Mouse (Mus musculus) embryonic facial prominence, embryonic 11.5 days (tissue): ENCODE data around the gene Pip5kl1. TPM values are rescaled to one million over a fixed set of nuclear protein-coding genes. Genes with fewer than 3 reads are reported as not detected.

Source experiments
- ATAC-seq: fragments of 200-750 bp; cut with Nextera tagmentation; replicated peaks from 2 replicates; pipeline ENCODE4 v1.8.0; 2017; ENCODE audit warnings: low read depth; ENCODE audit not compliant: insufficient number of reproducible peaks, low FRiP score, low TSS enrichment
- DNase-seq: peaks from one replicate; pipeline ENCODE4 v3.0.0-alpha.2; 2015; ENCODE audit warnings: low spot score
- H3K27ac ChIP-seq: fragments of 300-500 bp; sonication (generic); replicated peaks from 2 replicates; pipeline ENCODE4 v1.5.1; 2014; ENCODE audit warnings: mild to moderate bottlenecking, low read depth, low read length, control low read depth
- H3K27me3 ChIP-seq: fragments of 300-500 bp; sonication (generic); 2 replicates; pipeline ENCODE4 v1.6.1; 2014; ENCODE audit warnings: mild to moderate bottlenecking, low read length, moderate library complexity, mixed read lengths; ENCODE audit not compliant: control insufficient read depth, insufficient read depth
- H3K36me3 ChIP-seq: fragments of 300-500 bp; sonication (generic); replicated peaks from 2 replicates; pipeline ENCODE4 v1.6.1; 2014; ENCODE audit warnings: low read depth, mild to moderate bottlenecking, low read length, moderate library complexity, mixed read lengths; ENCODE audit not compliant: control insufficient read depth, insufficient read depth
- H3K4me1 ChIP-seq: fragments of 300-500 bp; sonication (generic); 2 replicates; pipeline ENCODE4 v1.6.1; 2014; ENCODE audit warnings: low read length, mixed read lengths; ENCODE audit not compliant: control insufficient read depth, insufficient read depth
- H3K4me2 ChIP-seq: fragments of 300-500 bp; sonication (generic); 2 replicates; pipeline ENCODE4 v1.6.1; 2014; ENCODE audit warnings: low read depth, mild to moderate bottlenecking, control low read depth, low read length, moderate library complexity
- H3K4me3 ChIP-seq: fragments of 300-500 bp; sonication (generic); 2 replicates; pipeline ENCODE4 v1.5.1; 2014; ENCODE audit warnings: low read depth, low read length, control low read depth
- H3K9ac ChIP-seq: fragments of 300-500 bp; sonication (generic); replicated peaks from 2 replicates; pipeline ENCODE4 v1.6.1; 2014; ENCODE audit warnings: mild to moderate bottlenecking, control low read depth, low read length
- H3K9me3 ChIP-seq: fragments of 300-500 bp; sonication (generic); replicated peaks from 2 replicates; pipeline ENCODE4 v1.6.1; 2016; ENCODE audit warnings: mild to moderate bottlenecking, low read length, inconsistent platforms, mixed read lengths; ENCODE audit not compliant: control insufficient read depth
- WGBS: fragments of 180-500 bp; shearing (Covaris S2); extraction: QIAGEN DNeasy Blood & Tissue Kit; methylation state at CpG from one replicate; pipeline ENCODE4 v1.1.7; 2014; 5-methylcytosine and 5-hydroxymethylcytosine counted together
- polyA plus RNA-seq: library from polyadenylated mRNA; unstranded; fragments of >200 nt; fragmentation: Nextera tagmentation; extraction: Ambion mirVana; gene quantifications from 2 replicates; pipeline ENCODE4 v1.2.1, GENCODE M21; 2014

The Pip5kl1 gene
- polyA plus RNA-seq, 1 experiment from 2014 or later, result 3.3 TPM

DNA sequence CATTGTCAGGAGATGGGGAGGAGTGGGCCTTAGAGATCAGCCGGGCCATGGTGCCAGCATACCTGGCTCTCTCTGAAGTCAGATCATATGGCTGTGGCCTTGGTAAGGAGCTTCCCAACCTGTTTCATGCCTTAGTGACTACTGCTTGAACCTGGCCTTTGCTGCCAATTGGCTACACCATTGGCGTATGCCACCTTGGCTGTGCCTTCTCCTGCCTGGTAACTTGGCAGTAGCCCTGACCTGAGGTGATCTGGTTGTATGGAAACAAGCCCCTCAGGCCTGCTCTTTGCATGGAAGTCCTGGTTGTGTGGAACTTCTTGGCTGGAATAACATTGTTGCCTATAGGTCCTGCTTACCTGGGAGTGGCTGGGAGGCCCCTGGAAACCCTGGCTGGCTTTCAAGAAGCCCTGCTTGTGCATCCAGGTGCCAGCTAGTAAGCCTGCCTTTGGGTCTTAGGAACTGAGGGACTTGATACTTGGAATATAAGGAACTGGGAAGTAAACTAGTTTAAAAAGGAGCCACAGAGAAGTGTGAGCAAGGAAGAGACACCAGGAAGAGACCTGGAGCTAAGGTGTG lies 33.2 kb upstream of the Pip5kl1 start:
- DNase-seq, result no peak
- Histone ChIP-seq H3K4me1 (peaks cover 15% of the 10 kb centered on the region; the same call in 1 of the 2 replicates), H3K27ac (no peak overlapping the region), H3K4me2 (no peak overlapping the region), H3K27me3 (no peaks in the 10 kb centered on the region), H3K9ac (no peak overlapping the region), H3K36me3 (no peaks in the 10 kb centered on the region), H3K9me3 (no peaks in the 10 kb centered on the region), H3K4me3 (no peak overlapping the region)
- WGBS, result 88% methylated on average over 2 of the region's 2 CpGs
- ATAC-seq, result no peak

DNA sequence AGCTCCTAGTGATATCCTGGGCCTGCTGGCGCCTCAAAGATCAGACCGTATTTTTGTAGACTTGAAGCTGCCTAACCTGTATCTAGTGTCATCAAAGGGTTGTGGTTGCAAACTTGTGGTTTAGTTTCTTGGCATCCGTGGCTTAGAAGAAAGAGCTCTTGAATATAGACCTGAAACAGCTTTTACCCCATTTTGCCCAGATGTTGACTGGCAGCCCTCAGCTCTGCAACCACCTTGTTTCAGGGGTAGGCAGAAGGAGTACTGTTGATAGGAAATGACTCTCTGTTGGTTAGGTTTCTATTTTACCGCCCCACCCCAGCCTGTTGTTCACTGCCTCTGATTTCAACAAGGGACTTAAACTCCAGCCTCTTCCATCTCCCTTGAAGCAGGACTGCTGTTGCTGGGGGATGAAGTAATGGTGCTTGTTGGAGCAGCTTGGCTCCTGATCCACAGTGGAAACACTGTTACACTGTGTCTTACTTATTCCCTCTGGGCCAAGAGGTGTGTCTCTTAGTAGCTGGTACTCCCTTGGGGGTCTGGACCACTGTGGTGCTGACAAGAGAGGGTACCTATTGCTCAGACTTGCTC lies 32.5 kb upstream of the Pip5kl1 start:
- H3K27ac ChIP-seq, result no peak overlapping the region
- ATAC-seq (no peak), DNase-seq (no peak)
- peaks cover 15% of the 10 kb centered on the region; the same call in 1 of the 2 replicates for H3K4me1 ChIP-seq
- H3K27me3 ChIP-seq, result no peaks in the 10 kb centered on the region
- no peak overlapping the region for H3K9ac ChIP-seq
- no peak overlapping the region for H3K4me2 ChIP-seq
- no peak overlapping the region for H3K4me3 ChIP-seq
- 92% methylated on average over 4 of the region's 4 CpGs for WGBS
- H3K9me3 ChIP-seq, result no peaks in the 10 kb centered on the region
- no peaks in the 10 kb centered on the region for H3K36me3 ChIP-seq

DNA sequence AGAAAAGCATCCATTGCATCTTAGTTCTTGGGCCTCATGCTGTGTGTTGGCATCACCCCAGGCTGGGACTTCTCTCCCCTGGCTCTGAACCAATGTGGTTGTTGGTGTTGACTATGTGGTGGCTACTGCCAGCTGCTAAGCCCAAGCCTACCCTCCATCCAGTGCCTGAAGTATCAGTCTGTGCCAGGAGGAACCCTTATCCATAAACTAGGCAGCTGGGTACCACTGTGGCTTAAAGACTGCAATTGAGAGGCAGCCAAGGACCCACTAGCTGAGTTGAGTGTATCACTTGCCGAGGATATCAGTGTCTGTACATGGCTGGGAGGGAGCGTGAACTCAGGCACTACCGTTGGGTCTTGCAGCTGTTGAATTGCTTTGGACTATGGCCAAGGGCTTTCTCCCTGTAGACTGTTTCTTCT lies 31.6 kb upstream of the Pip5kl1 start:
- no peaks in the 10 kb centered on the region for H3K36me3 ChIP-seq
- ATAC-seq (no peak), DNase-seq (no peak)
- H3K9ac ChIP-seq, result no peak overlapping the region
- H3K9me3 ChIP-seq, result no peaks in the 10 kb centered on the region
- 97% methylated on average over 3 of the region's 3 CpGs for WGBS
- H3K4me2 ChIP-seq, result no peak overlapping the region
- peaks cover 6% of the 10 kb centered on the region; the same call in 1 of the 2 replicates for H3K4me1 ChIP-seq
- no peaks in the 10 kb centered on the region for H3K27me3 ChIP-seq
- no peak overlapping the region for H3K4me3 ChIP-seq
- no peak overlapping the region for H3K27ac ChIP-seq

DNA sequence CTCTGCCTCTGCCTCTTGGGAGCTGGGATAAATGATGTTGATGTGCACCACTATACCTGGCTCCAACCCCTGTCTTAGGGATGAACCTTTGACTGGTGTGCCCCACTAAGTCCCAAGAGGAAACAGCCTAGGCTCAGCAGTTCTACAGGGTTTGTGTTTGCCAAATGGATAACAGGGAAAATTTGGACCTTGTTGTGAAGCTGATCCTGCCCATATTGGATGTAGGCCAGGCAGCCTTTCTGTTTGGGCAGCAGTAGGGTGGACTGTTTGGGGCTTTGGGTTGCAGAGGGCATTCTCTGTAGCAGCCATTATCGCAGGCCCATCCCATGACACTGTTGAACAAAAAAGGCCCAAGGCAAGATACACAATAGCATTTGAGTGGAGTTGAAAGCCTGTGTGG lies 27.6 kb upstream of the Pip5kl1 start:
- Histone ChIP-seq H3K9me3 (no peaks in the 10 kb centered on the region), H3K4me3 (no peak overlapping the region), H3K27ac (no peak overlapping the region), H3K4me1 (peaks cover 5% of the 10 kb centered on the region), H3K27me3 (no peaks in the 10 kb centered on the region), H3K36me3 (no peaks in the 10 kb centered on the region), H3K9ac (no peak overlapping the region), H3K4me2 (no peak overlapping the region)
- WGBS, result 91% methylated on average over 1 of the region's 1 CpGs
- ATAC-seq (no peak), DNase-seq (no peak)

DNA sequence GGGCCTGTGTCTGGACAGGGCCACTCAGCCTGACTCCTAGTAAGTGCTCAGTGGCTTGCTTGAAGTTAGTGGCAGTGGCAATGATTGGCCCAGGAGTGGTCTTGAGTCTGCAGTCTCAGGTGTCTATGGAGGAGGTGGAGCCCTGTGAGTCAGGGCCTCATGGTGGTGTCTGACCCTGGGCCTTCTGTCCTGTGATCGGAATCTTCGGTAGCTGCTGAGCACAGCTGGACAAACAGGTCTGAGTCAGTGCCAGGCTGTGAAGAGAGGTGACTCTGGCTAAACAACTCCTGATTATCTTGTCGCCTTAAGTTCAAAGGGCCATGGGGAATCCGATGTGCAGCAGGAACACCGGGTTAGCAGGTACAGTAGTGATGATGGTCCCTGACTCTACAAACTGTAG lies 27.2 kb upstream of the Pip5kl1 start:
- no peak overlapping the region for H3K27ac ChIP-seq
- no peaks in the 10 kb centered on the region for H3K27me3 ChIP-seq
- H3K4me1 ChIP-seq, result peaks cover 5% of the 10 kb centered on the region
- 86% methylated on average over 5 of the region's 5 CpGs for WGBS
- DNase-seq, result no peak
- H3K9me3 ChIP-seq, result no peaks in the 10 kb centered on the region
- no peak for ATAC-seq
- no peak overlapping the region for H3K9ac ChIP-seq
- no peak overlapping the region for H3K4me2 ChIP-seq
- H3K4me3 ChIP-seq, result no peak overlapping the region
- H3K36me3 ChIP-seq, result no peaks in the 10 kb centered on the region

DNA sequence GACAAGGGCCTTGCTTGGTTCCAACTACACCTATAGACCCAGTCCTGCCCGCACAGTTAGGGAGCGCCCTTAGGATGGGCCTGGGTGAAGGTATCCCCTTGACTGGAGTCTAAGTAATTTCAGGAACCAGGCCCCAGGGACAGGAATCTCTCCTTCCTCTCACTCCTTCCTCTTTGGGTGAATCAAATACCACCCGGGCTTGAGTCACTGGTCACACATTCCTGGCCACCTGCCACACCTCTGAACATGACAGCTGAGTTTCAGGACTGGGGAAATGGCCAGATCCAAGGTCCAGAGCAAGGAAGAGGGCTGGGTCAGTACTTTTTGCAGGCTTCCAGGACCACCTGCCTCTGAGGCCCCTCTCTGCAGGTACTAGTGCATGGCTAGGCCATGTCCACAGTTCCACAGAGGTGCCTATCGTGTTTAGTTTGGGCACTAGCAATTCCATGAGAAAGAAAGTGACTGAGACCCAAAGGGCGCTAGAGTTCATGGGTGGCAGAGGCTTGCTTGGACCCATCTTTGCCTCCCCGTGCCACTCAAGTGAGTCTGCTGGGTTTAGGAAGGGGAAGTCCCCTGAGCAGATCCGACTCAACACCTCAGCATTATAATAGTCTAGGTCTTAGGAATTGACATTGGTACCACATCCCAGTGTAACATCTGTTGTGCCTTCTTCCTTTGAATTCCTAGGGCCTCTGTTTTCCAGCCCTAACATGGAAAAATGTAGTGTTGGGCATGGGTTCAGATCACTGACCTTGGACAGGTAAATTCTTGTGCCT lies 26.4 kb upstream of the Pip5kl1 start:
- no peaks in the 10 kb centered on the region for H3K9me3 ChIP-seq
- no peak overlapping the region for H3K4me2 ChIP-seq
- no peak overlapping the region for H3K27ac ChIP-seq
- H3K4me3 ChIP-seq, result no peak overlapping the region
- WGBS, result 92% methylated on average over 7 of the region's 7 CpGs
- H3K36me3 ChIP-seq, result no peaks in the 10 kb centered on the region
- H3K27me3 ChIP-seq, result no peaks in the 10 kb centered on the region
- no peak overlapping the region for H3K9ac ChIP-seq
- no peak for ATAC-seq
- peaks cover 5% of the 10 kb centered on the region for H3K4me1 ChIP-seq
- DNase-seq, result no peak

DNA sequence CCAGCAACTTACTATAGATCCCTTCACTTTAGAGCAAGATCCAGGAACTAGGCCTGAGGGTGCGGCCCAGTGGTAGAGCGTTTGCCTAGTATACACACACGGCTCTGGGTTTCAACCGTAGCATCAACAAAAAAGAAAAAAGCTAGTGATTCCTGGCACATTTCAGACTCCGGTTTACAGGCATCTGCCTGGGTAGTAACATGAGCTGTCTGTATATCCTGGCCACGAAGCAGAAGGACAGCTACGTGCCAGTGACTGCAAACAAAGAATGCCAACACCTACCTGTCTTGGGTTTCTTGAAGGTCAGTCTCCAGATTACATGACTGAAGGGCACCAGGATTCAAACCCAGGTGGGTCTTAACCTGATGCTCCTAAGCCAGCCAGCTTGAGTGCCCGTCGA lies 25.4 kb upstream of the Pip5kl1 start:
- WGBS, result 78% methylated on average over 9 of the region's 9 CpGs
- DNase-seq, result no peak
- Histone ChIP-seq H3K36me3 (no peaks in the 10 kb centered on the region), H3K4me1 (peaks cover 5% of the 10 kb centered on the region), H3K4me3 (no peak overlapping the region), H3K9ac (no peak overlapping the region), H3K4me2 (no peak overlapping the region), H3K9me3 (no peaks in the 10 kb centered on the region), H3K27me3 (no peaks in the 10 kb centered on the region), H3K27ac (no peak overlapping the region)
- no peak for ATAC-seq

DNA sequence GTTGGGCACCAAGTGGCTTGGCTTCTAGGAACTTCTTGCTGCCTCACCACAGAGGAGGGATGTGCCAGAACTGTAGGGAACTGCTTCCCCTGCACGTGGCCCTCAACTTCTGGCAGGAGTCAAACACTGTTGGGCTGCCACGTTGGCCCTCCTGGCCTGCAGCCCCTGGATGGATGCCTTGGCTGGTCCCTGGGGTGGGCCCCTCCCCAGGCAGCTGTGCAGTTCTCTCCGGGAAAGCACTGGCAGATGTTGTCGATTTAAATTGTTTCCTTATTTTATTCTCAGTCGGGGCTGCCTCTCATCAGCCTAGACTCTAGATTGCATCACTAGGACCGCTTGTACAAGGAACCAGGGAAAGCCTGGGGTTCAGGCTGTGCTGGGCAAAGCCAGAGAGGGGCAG lies 24.8 kb upstream of the Pip5kl1 start:
- ATAC-seq, result peak; percentile 42; the same call in 1 of the 2 replicates
- Histone ChIP-seq H3K36me3 (no peaks in the 10 kb centered on the region), H3K27ac (no peak overlapping the region), H3K9ac (no peak overlapping the region), H3K9me3 (no peaks in the 10 kb centered on the region), H3K4me1 (peaks cover 5% of the 10 kb centered on the region), H3K27me3 (no peaks in the 10 kb centered on the region), H3K4me2 (no peak overlapping the region), H3K4me3 (no peak overlapping the region)
- 33% methylated on average over 6 of the region's 6 CpGs for WGBS
- DNase-seq, result peak; percentile 67
